Mouse (Mus musculus) ES-Bruce4 (cell line): ENCODE measurements around the gene Skap2. TPM values are rescaled to one million over a fixed set of nuclear protein-coding genes. Genes with fewer than 3 reads are reported as not detected.
A peak's percentile ranks its signal among the peaks of the same experiment; 100 is the strongest.

Experiments
- H3K27ac ChIP-seq: 2 replicates; pipeline ENCODE4 v1.5.1; 2012; ENCODE audit warnings: low read length, inconsistent platforms; ENCODE audit not compliant: insufficient read depth
- H3K27me3 ChIP-seq: 2 replicates; pipeline ENCODE4 v1.6.1; 2012; ENCODE audit warnings: mild to moderate bottlenecking, low read length, inconsistent platforms; ENCODE audit not compliant: control insufficient read depth, poor library complexity, insufficient read depth, severe bottlenecking
- H3K36me3 ChIP-seq: 2 replicates; pipeline ENCODE4 v1.6.1; 2012; ENCODE audit warnings: inconsistent platforms, mild to moderate bottlenecking, low read length, moderate library complexity; ENCODE audit not compliant: control insufficient read depth, poor library complexity, insufficient read depth, severe bottlenecking
- H3K4me1 ChIP-seq: one replicate; pipeline ENCODE4 v1.8.1; 2011; ENCODE audit warnings: low read length; ENCODE audit not compliant: control insufficient read depth, insufficient read depth
- H3K4me3 ChIP-seq: 2 replicates; pipeline ENCODE4 v1.5.1; 2011; ENCODE audit warnings: low read depth, mild to moderate bottlenecking, low read length
- H3K9ac ChIP-seq: 2 replicates; pipeline ENCODE4 v1.6.1; 2012; ENCODE audit warnings: low read depth, mild to moderate bottlenecking, inconsistent platforms; ENCODE audit not compliant: poor library complexity, severe bottlenecking
- H3K9me3 ChIP-seq: replicated peaks from 2 replicates; pipeline ENCODE4 v1.6.1; 2012; ENCODE audit warnings: mild to moderate bottlenecking, low read length, inconsistent platforms; ENCODE audit not compliant: control insufficient read depth, poor library complexity, insufficient read depth, severe bottlenecking
- CTCF ChIP-seq: IDR thresholded peaks from one replicate; pipeline ENCODE4 v1.8.1; 2011; ENCODE audit warnings: low read depth, low read length
- EP300 ChIP-seq: IDR thresholded peaks from 2 replicates; pipeline ENCODE4 v1.6.1; 2011; ENCODE audit warnings: low read depth, low read length; ENCODE audit not compliant: insufficient read depth
- POLR2A ChIP-seq: IDR thresholded peaks from one replicate; pipeline ENCODE4 v1.8.1; 2011; ENCODE audit warnings: low read length; ENCODE audit not compliant: insufficient read depth
- polyA plus RNA-seq: library from polyadenylated mRNA; stranded (reverse); fragments of >200 nt; gene quantifications from 2 replicates; pipeline ENCODE4 v1.2.4, GENCODE M21; 2011; ENCODE audit warnings: low read depth; ENCODE audit not compliant: missing spikeins, insufficient read depth, insufficient read length

Skap2 gene
- polyA plus RNA-seq, 1 experiment, result 42.9 TPM

DNA sequence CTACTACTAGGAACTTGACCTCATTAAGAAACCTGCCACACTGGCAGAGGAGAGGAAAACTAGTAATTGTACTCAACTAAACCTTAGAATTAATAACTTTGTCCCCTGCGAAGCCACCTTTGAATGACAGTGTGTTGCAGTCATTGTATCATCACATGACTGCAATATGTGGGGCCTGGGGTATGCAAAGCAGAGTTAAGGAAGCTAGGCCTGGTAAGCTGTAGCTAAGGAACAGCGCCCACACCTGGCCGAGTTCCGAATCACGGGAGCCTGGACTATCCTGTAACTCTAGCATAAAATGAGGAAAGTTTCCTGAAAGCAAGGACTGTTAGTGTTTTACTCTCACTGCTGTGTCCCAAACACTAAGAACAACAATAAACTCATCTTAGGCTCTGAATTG lies 33.2 kb upstream of the Skap2 start:
- H3K4me3 ChIP-seq, result no peak overlapping the region
- no peak for TF ChIP-seq POLR2A
- TF ChIP-seq EP300, result no peak
- peak; percentile 78 for TF ChIP-seq CTCF

DNA sequence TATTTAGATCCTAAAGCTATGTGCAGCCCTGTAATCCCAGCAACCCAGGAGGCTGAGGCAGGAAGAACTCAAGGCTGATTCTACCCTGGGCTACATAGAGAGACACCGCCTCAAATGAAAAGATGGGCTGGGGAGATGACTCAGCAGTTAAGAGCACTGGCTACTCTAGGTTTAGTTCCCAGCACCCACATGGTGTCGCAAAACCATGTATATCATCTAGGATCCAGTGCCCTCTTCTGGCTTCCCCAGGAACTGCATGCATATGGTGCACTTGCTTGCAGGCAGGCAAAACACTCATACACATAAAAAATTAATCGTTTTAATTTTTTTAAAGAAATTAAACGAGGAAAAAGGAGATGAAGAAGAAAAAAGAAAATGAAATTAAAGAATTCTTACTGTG lies 23.7 kb upstream of the Skap2 start:
- TF ChIP-seq CTCF (peak; percentile 65), POLR2A (no peak), EP300 (peak; percentile 59; the same call in 1 of the 2 replicates)
- H3K4me3 ChIP-seq, result no peak overlapping the region
- H3K27ac ChIP-seq, result peak overlapping the region; percentile 64
- no peaks in the 10 kb centered on the region for H3K27me3 ChIP-seq
- no peak overlapping the region for H3K9ac ChIP-seq
- H3K36me3 ChIP-seq, result no peaks in the 10 kb centered on the region
- H3K9me3 ChIP-seq, result no peaks in the 10 kb centered on the region
- H3K4me1 ChIP-seq, result no peaks in the 10 kb centered on the region

More for the DNA sequence above, 33.2 kb upstream of the Skap2 start:
- Histone ChIP-seq H3K9ac (no peak overlapping the region), H3K36me3 (no peaks in the 10 kb centered on the region), H3K27ac (no peak overlapping the region), H3K4me1 (no peaks in the 10 kb centered on the region), H3K27me3 (no peaks in the 10 kb centered on the region), H3K9me3 (no peaks in the 10 kb centered on the region)

- H3K27me3 ChIP-seq, result no peaks in the 10 kb centered on the region
- no peaks in the 10 kb centered on the region for H3K9me3 ChIP-seq
- H3K27ac ChIP-seq, result peak overlapping the region; percentile 67; the same call in 1 of the 2 replicates
- no peak overlapping the region for H3K4me3 ChIP-seq
- TF ChIP-seq CTCF (no peak), POLR2A (no peak), EP300 (peak; percentile 64; the same call in 1 of the 2 replicates)
- H3K36me3 ChIP-seq, result no peaks in the 10 kb centered on the region
- no peaks in the 10 kb centered on the region for H3K4me1 ChIP-seq
- no peak overlapping the region for H3K9ac ChIP-seq
Observed at GRCm38 (mm10) chr6:52031181-52031580, 18.8 kb upstream of the Skap2 start.

GRCm38 (mm10) chr6:52028131-52028530 lies 15.8 kb upstream of the Skap2 start:
- Histone ChIP-seq H3K9ac (no peak overlapping the region), H3K9me3 (no peaks in the 10 kb centered on the region), H3K4me1 (no peaks in the 10 kb centered on the region), H3K27ac (no peak overlapping the region), H3K36me3 (no peaks in the 10 kb centered on the region), H3K4me3 (no peak overlapping the region), H3K27me3 (no peaks in the 10 kb centered on the region)
- TF ChIP-seq POLR2A (no peak), EP300 (no peak), CTCF (no peak)

- Histone ChIP-seq H3K27ac (no peak overlapping the region), H3K9me3 (no peaks in the 10 kb centered on the region), H3K9ac (no peak overlapping the region), H3K27me3 (no peaks in the 10 kb centered on the region), H3K36me3 (no peaks in the 10 kb centered on the region), H3K4me1 (no peaks in the 10 kb centered on the region), H3K4me3 (no peak overlapping the region)
- peak; percentile 12 for TF ChIP-seq CTCF
- TF ChIP-seq EP300, result no peak
- no peak for TF ChIP-seq POLR2A
Observed at GRCm38 (mm10) chr6:52027181-52027580, 14.8 kb upstream of the Skap2 start.

GRCm38 (mm10) chr6:52026281-52026680 lies 13.9 kb upstream of the Skap2 start:
- TF ChIP-seq POLR2A (no peak), EP300 (no peak), CTCF (no peak)
- H3K4me3 ChIP-seq, result peak overlapping the region; percentile 25

More at GRCm38 (mm10) chr6:52026281-52026680, 13.9 kb upstream of the Skap2 start:
- Histone ChIP-seq H3K27ac (peak overlapping the region; percentile 74), H3K9me3 (no peaks in the 10 kb centered on the region), H3K4me1 (no peaks in the 10 kb centered on the region), H3K36me3 (no peaks in the 10 kb centered on the region), H3K9ac (peak overlapping the region; percentile 58), H3K27me3 (no peaks in the 10 kb centered on the region)
